Mouse (Mus musculus): ENCODE data around the gene Mrpl49. TPM values are rescaled to one million over a fixed set of nuclear protein-coding genes. Genes with fewer than 3 reads are reported as not detected.

Mrpl49 gene
- polyA plus RNA-seq, 1 experiment from 2014 or later, result 92.1 TPM

DNA sequence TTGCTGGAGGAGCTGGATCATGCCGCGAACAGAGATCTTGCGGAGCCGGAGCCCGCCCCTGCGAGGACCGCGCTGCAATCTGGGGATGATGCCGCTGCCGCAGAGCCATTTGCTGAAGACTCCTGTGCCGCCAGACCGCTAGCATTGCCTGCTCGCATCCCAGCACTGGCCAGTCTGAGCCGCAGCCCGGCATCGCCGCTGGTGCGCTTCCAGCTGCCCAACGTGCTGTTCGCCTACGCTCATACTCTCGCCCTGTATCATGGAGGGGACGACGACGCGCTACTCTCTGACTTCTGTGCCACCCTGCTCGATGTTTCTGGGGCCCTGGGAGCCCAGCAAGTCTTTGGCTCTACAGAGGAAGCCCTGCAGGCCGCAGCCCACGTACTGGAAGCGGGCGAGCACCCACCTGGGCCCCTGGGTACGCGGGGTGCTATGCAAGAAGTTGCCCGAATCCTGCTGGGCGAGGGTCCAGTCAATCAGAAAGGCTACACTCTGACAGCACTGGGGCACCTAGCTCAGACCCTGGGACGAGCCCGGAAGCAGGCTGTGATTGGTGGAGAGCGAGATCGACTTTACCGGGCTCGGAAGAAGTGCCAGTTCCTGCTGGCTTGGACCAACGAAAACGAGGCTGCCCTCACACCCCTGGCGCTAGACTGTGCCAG is 4.2 kb upstream of the Mrpl49 start:
- Histone ChIP-seq H3K4me3 (peak overlapping the region; percentile 70), H3K36me3 (replicated peaks) (peaks cover 37% of the 10 kb centered on the region), H3K9me3 (no peaks in the 10 kb centered on the region), H3K27ac (peak overlapping the region; percentile 92), H3K4me1 (peaks cover 54% of the 10 kb centered on the region), H3K27me3 (ENCODE audit: poor library complexity, severe bottlenecking) (no peaks in the 10 kb centered on the region)
- peak; percentile 50 for DNase-seq (ENCODE audit: extremely low spot score, low spot score)
- 4% methylated on average over 44 of the region's 44 CpGs for WGBS

- Histone ChIP-seq H3K9me3 (no peaks in the 10 kb centered on the region), H3K4me3 (peak within 1 kb of the TSS; percentile 70), H3K4me1 (peaks cover 54% of the 10 kb centered on the region), H3K36me3 (replicated peaks) (peaks cover 40% of the 10 kb centered on the region), H3K27ac (peak within 1 kb of the TSS; percentile 92), H3K27me3 (ENCODE audit: poor library complexity, severe bottlenecking) (no peaks in the 10 kb centered on the region)
- WGBS, result under 1% methylated on average over 58 of the region's 58 CpGs
- DNase-seq (ENCODE audit: extremely low spot score, low spot score), result peak; percentile 94
Observed at GRCm38 (mm10) chr19:6061021-6061533, 3.5 kb upstream of the Mrpl49 start, which contains the start of gene Znhit2. Gene Znhit2 (plus strand): TSS chr19:6061192.

DNA sequence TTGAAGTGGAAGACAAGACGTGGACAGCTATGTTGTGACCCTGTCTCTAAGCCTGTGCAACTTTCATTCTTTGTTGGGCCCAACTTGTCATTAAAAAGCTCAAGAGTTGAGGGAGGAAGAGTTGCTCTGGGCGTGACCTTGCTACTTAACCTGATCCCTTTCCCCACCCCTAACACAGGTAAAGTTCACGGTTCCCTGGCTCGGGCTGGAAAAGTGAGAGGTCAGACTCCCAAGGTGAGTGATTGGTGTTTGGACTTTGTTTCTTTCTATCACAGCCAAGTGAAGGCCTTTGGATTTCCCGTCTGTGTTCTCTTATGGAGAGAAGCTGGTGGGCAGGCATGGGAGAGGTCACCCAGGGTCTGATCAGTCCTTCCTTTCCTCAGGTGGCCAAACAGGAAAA is 1.4 kb upstream of the Mrpl49 start:
- WGBS, result 86% methylated on average over 5 of the region's 5 CpGs
- peaks cover 58% of the 10 kb centered on the region for H3K36me3 ChIP-seq (replicated peaks)
- H3K9me3 ChIP-seq, result no peaks in the 10 kb centered on the region
- no peak for DNase-seq (ENCODE audit: extremely low spot score, low spot score)
- peak overlapping the region; percentile 85 for H3K4me3 ChIP-seq
- peaks cover 49% of the 10 kb centered on the region for H3K4me1 ChIP-seq
- H3K27ac ChIP-seq, result no peak overlapping the region
- no peaks in the 10 kb centered on the region for H3K27me3 ChIP-seq (ENCODE audit: poor library complexity, severe bottlenecking)

DNA sequence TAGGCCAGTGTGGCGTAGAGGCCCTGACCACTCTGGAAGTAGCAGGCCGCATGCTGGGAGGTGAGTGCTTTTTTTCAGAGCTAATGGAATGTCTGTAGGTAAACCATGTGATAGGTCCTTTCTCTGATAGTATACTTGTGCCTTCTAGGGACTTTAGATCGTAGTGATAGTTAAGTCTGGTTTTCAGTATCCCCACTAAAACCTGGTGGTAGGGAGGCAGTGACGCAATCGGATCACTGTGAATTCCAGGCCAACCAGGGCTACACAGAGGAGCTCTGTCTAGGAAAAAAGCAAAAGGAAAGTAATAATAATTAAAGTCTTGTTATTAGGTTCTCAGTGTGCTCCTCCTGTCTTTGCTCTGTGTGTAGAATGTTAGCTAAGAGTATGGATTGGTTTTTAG is 928 bp upstream of the Mrpl49 start:
- H3K36me3 ChIP-seq (replicated peaks), result peaks cover 58% of the 10 kb centered on the region
- H3K4me1 ChIP-seq, result peaks cover 49% of the 10 kb centered on the region
- DNase-seq (ENCODE audit: extremely low spot score, low spot score), result no peak
- no peaks in the 10 kb centered on the region for H3K9me3 ChIP-seq
- peak overlapping the region; percentile 85 for H3K4me3 ChIP-seq
- H3K27me3 ChIP-seq (ENCODE audit: poor library complexity, severe bottlenecking), result no peaks in the 10 kb centered on the region
- peak overlapping the region; percentile 98 for H3K27ac ChIP-seq
- WGBS, result 41% methylated on average over 5 of the region's 5 CpGs

DNA sequence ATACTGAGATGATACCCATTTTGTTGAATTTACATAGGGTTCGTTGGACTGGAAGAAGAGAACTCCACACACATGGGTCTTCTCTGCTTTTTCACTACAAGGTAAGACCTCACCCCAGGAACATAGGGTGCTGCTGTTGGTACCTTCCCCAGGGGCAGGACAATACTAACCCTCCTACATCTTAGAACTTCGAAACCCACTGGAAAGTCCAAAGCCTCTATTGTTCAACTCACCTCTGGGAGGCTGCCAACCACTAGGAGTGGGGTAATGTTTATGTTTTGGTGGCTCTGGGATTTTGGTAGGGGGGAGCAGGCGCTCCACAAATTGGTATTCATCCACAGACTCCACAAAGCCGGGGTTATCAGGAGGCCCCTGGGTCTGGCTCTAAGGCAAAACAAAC is 889 bp downstream of the Mrpl49 start:
- Histone ChIP-seq H3K36me3 (replicated peaks) (peaks cover 68% of the 10 kb centered on the region), H3K4me3 (peak overlapping the region; percentile 85), H3K4me1 (peaks cover 34% of the 10 kb centered on the region), H3K27ac (peak overlapping the region; percentile 98; the same call in 1 of the 2 replicates), H3K9me3 (no peaks in the 10 kb centered on the region), H3K27me3 (ENCODE audit: poor library complexity, severe bottlenecking) (no peaks in the 10 kb centered on the region)
- DNase-seq (ENCODE audit: extremely low spot score, low spot score), result no peak
- WGBS, result 68% methylated on average over 4 of the region's 4 CpGs

- Histone ChIP-seq H3K4me3 (no peak overlapping the region), H3K27me3 (ENCODE audit: poor library complexity, severe bottlenecking) (no peaks in the 10 kb centered on the region), H3K9me3 (no peaks in the 10 kb centered on the region), H3K4me1 (peaks cover 23% of the 10 kb centered on the region), H3K27ac (no peak overlapping the region), H3K36me3 (replicated peaks) (peaks cover 79% of the 10 kb centered on the region)
- DNase-seq (ENCODE audit: extremely low spot score, low spot score), result no peak
- WGBS, result 88% methylated on average over 5 of the region's 5 CpGs
Observed at GRCm38 (mm10) chr19:6054296-6054695, 3.3 kb downstream of the Mrpl49 start.

DNA sequence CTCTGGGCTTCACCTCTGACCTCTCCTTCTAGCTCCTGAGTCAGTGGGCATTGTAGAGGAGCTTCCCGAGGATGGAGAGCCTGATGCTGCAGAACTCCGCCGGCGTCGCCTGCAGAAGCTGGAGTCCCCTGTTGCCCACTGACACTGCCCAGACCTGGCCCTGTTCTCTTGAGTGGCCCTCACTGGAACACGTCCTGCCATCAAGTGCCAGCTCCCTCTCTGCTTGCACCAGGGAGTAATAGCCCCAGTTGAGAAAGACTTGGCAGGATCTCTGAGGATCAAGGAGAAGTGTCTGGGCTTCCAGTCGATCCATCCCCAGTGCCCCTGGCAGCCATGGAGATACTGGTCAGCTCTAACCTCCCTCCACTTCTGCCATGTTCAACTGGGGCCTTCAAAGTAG is 5.1 kb downstream of the Mrpl49 start:
- no peak overlapping the region for H3K27ac ChIP-seq
- H3K4me1 ChIP-seq, result peaks cover 26% of the 10 kb centered on the region
- H3K36me3 ChIP-seq (replicated peaks), result peaks cover 87% of the 10 kb centered on the region
- H3K9me3 ChIP-seq, result no peaks in the 10 kb centered on the region
- H3K4me3 ChIP-seq, result peak overlapping the region; percentile 8; the same call in 1 of the 2 replicates
- no peaks in the 10 kb centered on the region for H3K27me3 ChIP-seq (ENCODE audit: poor library complexity, severe bottlenecking)
- DNase-seq (ENCODE audit: extremely low spot score, low spot score), result no peak
- 86% methylated on average over 7 of the region's 7 CpGs for WGBS

- Histone ChIP-seq H3K36me3 (replicated peaks) (peaks cover 65% of the 10 kb centered on the region), H3K4me3 (peak overlapping the region; percentile 9; the same call in 1 of the 2 replicates), H3K9me3 (no peaks in the 10 kb centered on the region), H3K27me3 (ENCODE audit: poor library complexity, severe bottlenecking) (no peaks in the 10 kb centered on the region), H3K4me1 (peaks cover 29% of the 10 kb centered on the region), H3K27ac (no peak overlapping the region)
- WGBS, result 94% methylated on average over 11 of the region's 11 CpGs
- DNase-seq (ENCODE audit: extremely low spot score, low spot score), result no peak
Observed at GRCm38 (mm10) chr19:6048681-6049410, 8.7 kb downstream of the Mrpl49 start.

- H3K4me1 ChIP-seq, result peaks cover 29% of the 10 kb centered on the region
- no peaks in the 10 kb centered on the region for H3K27me3 ChIP-seq (ENCODE audit: poor library complexity, severe bottlenecking)
- H3K4me3 ChIP-seq, result peak overlapping the region; percentile 97
- H3K9me3 ChIP-seq, result no peaks in the 10 kb centered on the region
- no peak for DNase-seq (ENCODE audit: extremely low spot score, low spot score)
- H3K27ac ChIP-seq, result peak overlapping the region; percentile 99
- peaks cover 57% of the 10 kb centered on the region for H3K36me3 ChIP-seq (replicated peaks)
- 89% methylated on average over 8 of the region's 8 CpGs for WGBS
Observed at GRCm38 (mm10) chr19:6047899-6048166, 9.8 kb downstream of the Mrpl49 start.

DNA sequence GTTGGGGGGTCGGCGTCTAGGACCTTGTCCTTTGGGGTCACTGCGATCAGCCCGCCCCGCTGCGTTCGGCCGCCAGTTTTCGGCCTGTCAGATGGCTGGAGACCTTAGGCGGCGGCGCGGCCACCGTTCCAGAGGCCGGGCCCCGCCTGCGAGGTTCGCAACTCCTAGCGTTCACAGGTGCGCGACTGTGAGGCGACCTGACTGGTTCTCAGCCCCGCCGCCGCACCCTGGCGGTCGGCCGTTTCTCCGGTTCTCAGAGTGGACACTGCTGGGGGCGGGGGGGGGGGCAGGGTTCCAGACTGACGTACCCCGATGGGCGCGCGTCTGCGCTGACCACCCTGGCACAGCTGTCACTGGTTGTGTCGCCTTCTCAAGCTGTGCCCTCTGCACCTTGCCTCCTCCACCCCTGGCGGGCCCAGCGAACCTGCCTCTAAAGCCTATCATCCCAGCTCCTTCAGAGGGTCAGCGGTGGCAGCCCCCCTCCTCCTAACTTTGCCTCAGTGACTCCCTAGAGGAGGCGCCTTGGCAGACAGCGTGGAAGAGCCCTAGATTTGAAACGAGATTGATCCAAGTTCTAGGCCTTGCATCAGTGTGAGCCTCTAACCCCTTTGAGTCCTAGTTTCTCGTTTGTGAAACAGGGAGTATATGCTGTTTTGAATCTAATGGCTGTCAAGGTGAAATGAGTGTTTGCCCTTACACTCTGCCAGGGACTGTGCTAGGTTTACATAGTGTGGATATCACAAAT is 10.3 kb downstream of the Mrpl49 start:
- Histone ChIP-seq H3K4me3 (peak overlapping the region; percentile 97), H3K4me1 (peaks cover 29% of the 10 kb centered on the region), H3K27ac (peak overlapping the region; percentile 99), H3K36me3 (replicated peaks) (peaks cover 55% of the 10 kb centered on the region), H3K9me3 (no peaks in the 10 kb centered on the region), H3K27me3 (ENCODE audit: poor library complexity, severe bottlenecking) (no peaks in the 10 kb centered on the region)
- DNase-seq (ENCODE audit: extremely low spot score, low spot score), result no peak
- 3% methylated on average over 40 of the region's 44 CpGs for WGBS

DNA sequence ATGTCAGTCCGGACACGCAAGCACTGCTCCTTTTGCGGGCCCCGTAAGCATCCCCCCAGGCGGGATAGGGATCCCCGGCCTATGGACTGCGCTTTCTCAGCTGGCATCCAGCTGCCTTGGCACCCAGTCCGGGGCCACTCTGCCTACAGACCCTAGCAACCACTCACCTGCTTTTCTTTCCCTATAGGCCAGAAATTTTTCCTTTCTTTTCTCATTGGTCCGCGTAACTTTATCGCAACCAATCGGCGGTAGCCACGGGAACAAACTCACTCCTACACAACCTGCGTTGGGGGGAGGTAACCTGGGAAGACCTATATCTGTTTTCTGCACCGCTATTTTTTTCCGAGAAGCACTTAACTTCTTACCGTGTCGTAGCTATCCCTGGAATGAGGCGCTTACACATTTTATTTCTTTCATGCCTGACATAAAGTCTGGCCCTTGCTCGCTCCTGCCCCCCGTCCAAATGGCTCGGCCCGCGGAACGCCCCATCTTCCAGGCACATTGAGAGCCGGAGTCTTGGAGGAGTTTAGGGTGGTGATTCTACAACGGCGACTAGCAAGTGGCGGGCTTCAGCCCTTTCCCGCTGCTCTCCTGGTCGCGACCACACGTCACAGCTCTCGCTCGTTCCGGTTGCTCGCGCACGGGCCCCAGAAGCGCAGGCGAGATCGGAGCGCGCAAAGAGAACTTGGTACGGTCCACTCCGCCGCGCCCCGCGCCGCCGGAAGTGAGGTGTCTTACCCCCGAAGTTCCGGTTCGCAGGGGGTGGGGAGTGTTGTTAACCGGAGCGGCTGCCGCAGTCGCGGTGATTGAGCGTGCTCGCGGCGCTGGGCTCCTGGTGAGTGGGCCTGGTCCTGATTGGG is 11.1 kb downstream of the Mrpl49 start, which contains the start of gene Syvn1:
Gene Syvn1, plus strand, starts transcription at position 283 of the 860 bp plus-strand sequence.
- H3K27me3 ChIP-seq (ENCODE audit: poor library complexity, severe bottlenecking), result no peaks in the 10 kb centered on the region
- under 1% methylated on average over 65 of the region's 65 CpGs for WGBS
- H3K36me3 ChIP-seq (replicated peaks), result peaks cover 47% of the 10 kb centered on the region
- H3K27ac ChIP-seq, result peak within 1 kb of the TSS; percentile 99
- peak; percentile 91 for DNase-seq (ENCODE audit: extremely low spot score, low spot score)
- H3K4me3 ChIP-seq, result peak within 1 kb of the TSS; percentile 97
- H3K4me1 ChIP-seq, result peaks cover 35% of the 10 kb centered on the region
- no peaks in the 10 kb centered on the region for H3K9me3 ChIP-seq

Data from forebrain, embryonic 10.5 days (tissue).